Mouse (Mus musculus) ES-Bruce4 (cell line): ENCODE data around the gene Ufsp1. TPM values are rescaled to one million over a fixed set of nuclear protein-coding genes. Genes with fewer than 3 reads are reported as not detected.

ENCODE experiments used
- H3K27ac ChIP-seq: 2 replicates; pipeline ENCODE4 v1.5.1; 2012; ENCODE audit warnings: low read length, inconsistent platforms; ENCODE audit not compliant: insufficient read depth
- H3K27me3 ChIP-seq: 2 replicates; pipeline ENCODE4 v1.6.1; 2012; ENCODE audit warnings: mild to moderate bottlenecking, low read length, inconsistent platforms; ENCODE audit not compliant: control insufficient read depth, poor library complexity, insufficient read depth, severe bottlenecking
- H3K36me3 ChIP-seq: 2 replicates; pipeline ENCODE4 v1.6.1; 2012; ENCODE audit warnings: inconsistent platforms, mild to moderate bottlenecking, low read length, moderate library complexity; ENCODE audit not compliant: control insufficient read depth, poor library complexity, insufficient read depth, severe bottlenecking
- H3K4me1 ChIP-seq: one replicate; pipeline ENCODE4 v1.8.1; 2011; ENCODE audit warnings: low read length; ENCODE audit not compliant: control insufficient read depth, insufficient read depth
- H3K4me3 ChIP-seq: 2 replicates; pipeline ENCODE4 v1.5.1; 2011; ENCODE audit warnings: low read depth, mild to moderate bottlenecking, low read length
- H3K9ac ChIP-seq: 2 replicates; pipeline ENCODE4 v1.6.1; 2012; ENCODE audit warnings: low read depth, mild to moderate bottlenecking, inconsistent platforms; ENCODE audit not compliant: poor library complexity, severe bottlenecking
- H3K9me3 ChIP-seq: replicated peaks from 2 replicates; pipeline ENCODE4 v1.6.1; 2012; ENCODE audit warnings: mild to moderate bottlenecking, low read length, inconsistent platforms; ENCODE audit not compliant: control insufficient read depth, poor library complexity, insufficient read depth, severe bottlenecking
- CTCF ChIP-seq: IDR thresholded peaks from one replicate; pipeline ENCODE4 v1.8.1; 2011; ENCODE audit warnings: low read depth, low read length
- EP300 ChIP-seq: IDR thresholded peaks from 2 replicates; pipeline ENCODE4 v1.6.1; 2011; ENCODE audit warnings: low read depth, low read length; ENCODE audit not compliant: insufficient read depth
- POLR2A ChIP-seq: IDR thresholded peaks from one replicate; pipeline ENCODE4 v1.8.1; 2011; ENCODE audit warnings: low read length; ENCODE audit not compliant: insufficient read depth
- polyA plus RNA-seq: library from polyadenylated mRNA; stranded (reverse); fragments of >200 nt; gene quantifications from 2 replicates; pipeline ENCODE4 v1.2.4, GENCODE M21; 2011; ENCODE audit warnings: low read depth; ENCODE audit not compliant: missing spikeins, insufficient read depth, insufficient read length

The Ufsp1 gene
- polyA plus RNA-seq, 1 experiment: 6.4 TPM

- Histone ChIP-seq H3K27me3 (peaks cover 9% of the 10 kb centered on the region; the same call in 1 of the 2 replicates), H3K36me3 (no peaks in the 10 kb centered on the region), H3K9ac (0 out of 2 replicates have a peak overlapping the region, but pooled peaks have one; percentile 38), H3K9me3 (no peaks in the 10 kb centered on the region), H3K4me1 (no peaks in the 10 kb centered on the region), H3K27ac (no peak overlapping the region), H3K4me3 (peak overlapping the region; percentile 26)
- TF ChIP-seq POLR2A (no peak), CTCF (peak; percentile 30)
These were observed 5.4 kb upstream of the Ufsp1 start for GRCm38 (mm10) chr5:137288999-137289470.

- Histone ChIP-seq H3K4me3 (no peak overlapping the region), H3K9me3 (no peaks in the 10 kb centered on the region), H3K36me3 (no peaks in the 10 kb centered on the region), H3K27me3 (peaks cover 9% of the 10 kb centered on the region; the same call in 1 of the 2 replicates), H3K9ac (no peak overlapping the region), H3K4me1 (no peaks in the 10 kb centered on the region), H3K27ac (no peak overlapping the region)
- TF ChIP-seq EP300: no peak
These were observed 4.7 kb upstream of the Ufsp1 start for GRCm38 (mm10) chr5:137289591-137290365.

- Histone ChIP-seq H3K4me3 (no peak overlapping the region), H3K9me3 (no peaks in the 10 kb centered on the region), H3K27me3 (peaks cover 9% of the 10 kb centered on the region; the same call in 1 of the 2 replicates), H3K36me3 (peaks cover 7% of the 10 kb centered on the region), H3K27ac (no peak overlapping the region), H3K9ac (no peak overlapping the region), H3K4me1 (no peaks in the 10 kb centered on the region)
- TF ChIP-seq EP300 (no peak), CTCF (peak; percentile 66)
These were observed 3.8 kb upstream of the Ufsp1 start for GRCm38 (mm10) chr5:137290677-137291076.

- Histone ChIP-seq H3K27ac (no peak overlapping the region), H3K9ac (no peak overlapping the region), H3K36me3 (peaks cover 15% of the 10 kb centered on the region), H3K9me3 (no peaks in the 10 kb centered on the region), H3K4me3 (no peak overlapping the region), H3K4me1 (no peaks in the 10 kb centered on the region), H3K27me3 (peaks cover 9% of the 10 kb centered on the region; the same call in 1 of the 2 replicates)
- TF ChIP-seq EP300 (no peak), POLR2A (no peak), CTCF (no peak)
These were observed 3.0 kb upstream of the Ufsp1 start for GRCm38 (mm10) chr5:137291381-137291926.

GRCm38 (mm10) chr5:137293282-137293681 is 1.1 kb upstream of the Ufsp1 start:
- Histone ChIP-seq H3K27me3 (peaks cover 4% of the 10 kb centered on the region; the same call in 1 of the 2 replicates), H3K36me3 (peaks cover 33% of the 10 kb centered on the region), H3K4me1 (no peaks in the 10 kb centered on the region), H3K4me3 (peak overlapping the region; percentile 98), H3K9me3 (no peaks in the 10 kb centered on the region), H3K9ac (peak overlapping the region; percentile 96), H3K27ac (no peak overlapping the region)
- TF ChIP-seq EP300 (no peak), POLR2A (peak; percentile 34), CTCF (no peak)

- Histone ChIP-seq H3K27ac (peak overlapping the region; percentile 75), H3K36me3 (peaks cover 47% of the 10 kb centered on the region), H3K27me3 (no peaks in the 10 kb centered on the region), H3K4me3 (peak overlapping the region; percentile 88), H3K4me1 (no peaks in the 10 kb centered on the region), H3K9me3 (no peaks in the 10 kb centered on the region), H3K9ac (peak overlapping the region; percentile 96)
- TF ChIP-seq EP300: no peak
- TF ChIP-seq POLR2A: no peak
- TF ChIP-seq CTCF: no peak
These were observed 290 bp downstream of the Ufsp1 start for GRCm38 (mm10) chr5:137294744-137295093.
